Mouse (Mus musculus) 416B (cell line): ENCODE data around the gene 9130213A22Rik.
"Not testable (repeated sequence)": the region's sequence is repeated elsewhere in the genome, so short reads cannot be mapped to it uniquely, and the experiment has no call there.

ENCODE experiments used
- DNase-seq: peaks from one replicate; pipeline ENCODE4 v3.0.0; 2011; ENCODE audit warnings: low read depth

The 9130213A22Rik gene

DNA sequence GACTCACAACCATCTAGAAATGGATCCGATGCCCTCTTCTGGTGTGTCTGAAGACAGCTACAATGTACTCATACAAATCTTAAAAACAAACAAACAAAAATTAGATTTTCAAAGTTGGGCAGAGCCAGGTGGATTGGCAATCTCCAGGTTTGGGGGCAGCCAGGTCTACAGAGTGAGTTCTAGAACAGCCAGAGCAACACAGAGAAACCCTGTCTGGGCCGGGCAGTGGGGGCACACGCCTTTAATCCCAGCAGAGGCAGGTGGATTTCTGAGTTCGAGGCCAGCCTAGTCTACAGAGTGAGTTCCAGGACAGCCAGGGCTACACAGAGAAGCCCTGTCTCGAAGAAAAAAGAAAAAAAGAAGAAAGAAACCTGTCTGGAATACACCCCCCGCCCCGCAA is 28.5 kb downstream of the 9130213A22Rik start:
- not testable (repeated sequence) for DNase-seq

DNA sequence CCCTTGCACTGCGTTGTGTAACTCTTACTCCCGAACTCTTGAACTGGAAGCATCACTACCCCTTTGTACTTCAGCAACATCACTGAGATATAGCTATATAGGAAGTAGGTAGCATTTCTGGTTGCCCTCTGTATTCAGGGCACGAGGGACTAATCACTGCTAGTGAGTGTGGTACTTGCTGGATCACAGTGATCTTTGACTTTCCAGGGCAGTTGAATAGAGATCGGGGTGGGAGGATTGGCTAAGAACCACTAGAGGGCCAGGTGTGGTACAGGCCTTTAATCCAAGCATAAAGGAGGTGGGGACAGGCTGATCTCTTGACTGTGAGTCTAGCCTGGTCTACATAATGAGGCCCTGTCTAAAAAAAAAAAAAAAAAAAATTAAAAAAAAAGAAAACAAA is 29.5 kb downstream of the 9130213A22Rik start:
- peak; percentile 41 for DNase-seq

DNA sequence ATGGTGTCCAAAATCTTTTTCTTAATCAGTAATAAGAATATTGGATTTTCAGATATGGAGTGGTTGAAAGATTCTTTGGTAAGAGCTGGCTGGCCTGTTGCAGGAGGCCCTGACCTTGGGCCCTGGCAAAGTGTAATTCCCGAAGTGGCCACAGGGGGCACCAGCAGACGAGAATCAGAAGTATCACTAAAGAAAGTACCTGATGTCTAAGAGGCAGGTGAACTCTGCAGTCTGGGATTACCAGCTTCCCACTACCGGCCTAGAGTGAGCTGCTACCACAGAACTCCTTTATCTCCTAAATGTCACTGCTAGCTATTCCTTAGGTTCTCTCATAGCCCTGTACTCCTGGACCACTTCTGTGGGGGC is 30.0 kb downstream of the 9130213A22Rik start:
- peak; percentile 77 for DNase-seq

DNA sequence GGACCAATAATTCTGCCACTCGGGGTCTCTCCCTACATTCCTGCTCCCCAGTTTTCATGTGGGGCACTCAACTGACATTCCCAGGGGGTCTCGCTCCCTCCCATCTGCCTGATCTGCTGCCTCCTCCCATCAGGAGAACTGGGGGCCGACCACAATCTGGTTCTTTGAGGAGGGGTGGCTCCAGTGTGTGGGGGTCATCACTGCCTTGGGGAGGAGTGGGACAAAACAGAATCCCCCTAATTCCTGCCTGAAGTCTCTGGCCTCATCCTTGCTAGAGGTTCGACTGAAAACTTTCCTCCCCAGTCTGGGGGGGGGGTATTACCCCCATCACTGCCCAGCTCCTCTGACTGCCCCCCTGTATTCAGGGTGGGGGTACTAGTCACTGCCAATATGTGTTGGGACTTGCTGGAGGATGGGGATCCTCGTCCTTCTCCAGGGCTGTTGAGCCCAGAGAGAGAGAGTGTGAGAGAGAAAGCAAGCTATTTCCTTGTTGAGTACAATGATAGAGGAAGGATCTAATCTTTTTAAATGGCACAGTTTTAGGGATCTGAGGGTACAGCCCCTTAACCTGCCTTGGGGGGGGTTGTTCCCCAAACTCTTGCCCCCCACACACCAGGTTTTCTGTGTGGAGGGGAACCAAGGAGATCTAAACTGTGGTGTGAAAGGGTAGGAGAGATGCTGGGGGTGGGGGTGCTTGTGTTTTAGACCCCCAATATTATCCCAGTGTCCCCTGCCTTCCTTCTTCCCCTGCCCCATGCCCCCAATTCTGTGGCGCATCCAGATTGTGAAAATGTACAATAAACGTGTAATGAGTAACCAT is 30.6 kb downstream of the 9130213A22Rik start:
- DNase-seq, result no peak

DNA sequence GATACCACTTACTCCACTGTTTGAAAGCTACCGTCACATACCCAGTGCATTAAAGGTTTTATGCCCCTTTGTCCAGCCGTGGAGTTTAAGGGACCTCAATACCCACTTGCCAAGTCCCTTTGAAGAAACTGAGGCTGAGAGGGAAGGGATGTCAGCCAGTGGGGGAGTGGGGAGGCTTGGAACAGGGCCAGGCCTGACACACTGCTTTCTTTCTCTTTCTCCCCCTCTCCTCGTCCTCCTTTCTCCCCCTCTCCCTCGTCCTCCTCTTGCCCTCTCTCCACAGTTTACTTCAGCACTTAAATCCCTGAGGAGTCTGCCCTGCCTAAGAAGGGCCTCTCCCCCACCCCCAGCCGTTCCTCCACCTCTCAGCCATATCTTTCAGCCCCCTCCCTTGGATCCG is 32.0 kb downstream of the 9130213A22Rik start:
- DNase-seq, result no peak

DNA sequence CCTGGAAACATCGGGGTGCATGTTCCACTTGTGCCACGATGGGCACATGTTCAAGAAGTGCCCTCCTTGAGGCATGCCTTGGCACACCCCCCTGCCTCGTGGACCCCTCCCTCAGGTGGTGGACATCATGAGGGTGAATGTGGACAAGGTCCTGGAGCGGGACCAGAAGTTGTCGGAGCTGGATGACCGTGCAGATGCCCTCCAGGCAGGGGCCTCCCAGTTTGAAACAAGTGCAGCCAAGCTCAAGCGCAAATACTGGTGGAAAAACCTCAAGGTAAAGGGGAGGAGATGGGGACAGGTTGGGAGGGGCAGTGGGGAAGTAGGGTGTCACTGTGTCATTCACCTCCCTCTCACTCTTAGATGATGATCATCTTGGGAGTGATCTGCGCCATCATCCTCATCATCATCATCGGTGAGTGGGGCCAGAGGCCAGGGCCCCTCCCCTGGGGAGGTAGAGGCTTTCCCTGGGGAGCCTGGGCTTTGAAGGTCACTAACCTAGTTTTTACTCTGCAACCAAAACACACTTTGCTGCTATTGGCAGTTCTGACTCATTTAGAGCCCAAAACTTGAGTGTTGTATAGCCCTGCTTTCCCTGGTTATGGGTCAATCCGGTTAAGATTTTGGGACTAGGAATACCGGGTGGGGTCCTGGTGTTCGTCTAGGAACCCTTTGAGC is 32.6 kb downstream of the 9130213A22Rik start:
- no peak for DNase-seq

DNA sequence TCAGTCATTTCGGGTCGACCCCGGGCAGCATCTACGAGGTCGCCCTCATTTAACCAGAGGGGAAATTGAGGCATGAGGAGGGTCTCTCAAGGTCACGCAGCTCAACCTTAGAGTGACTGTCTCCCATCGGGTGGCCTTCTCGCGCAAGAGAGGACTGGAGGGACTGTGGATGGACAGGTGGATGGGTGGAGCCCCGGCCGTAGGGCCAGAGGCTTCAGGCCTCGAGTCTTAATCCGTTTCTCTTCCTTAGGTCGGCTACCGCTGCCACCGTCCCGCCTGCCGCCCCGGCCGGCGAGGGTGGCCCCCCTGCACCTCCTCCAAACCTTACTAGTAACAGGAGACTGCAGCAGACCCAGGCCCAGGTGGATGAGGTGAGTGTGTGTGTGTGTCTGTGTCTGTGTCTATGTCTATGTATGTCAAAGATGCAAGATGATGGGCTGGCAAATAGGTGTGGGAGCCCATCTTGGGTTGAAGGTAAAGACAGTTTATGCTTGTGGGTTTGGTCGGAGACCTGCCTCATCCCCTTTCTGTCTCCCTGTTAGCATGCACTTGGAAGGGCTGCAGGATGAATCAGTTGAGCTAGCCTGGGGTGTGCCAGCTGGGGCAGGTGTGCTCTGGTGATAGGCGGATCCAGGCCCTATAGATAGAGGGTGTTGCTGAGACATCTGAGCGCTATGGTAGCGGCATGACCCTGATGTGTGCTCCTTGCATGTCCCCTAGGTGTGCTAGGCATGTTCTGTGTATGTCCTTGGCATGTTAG is 33.4 kb downstream of the 9130213A22Rik start:
- peak; percentile 31 for DNase-seq

DNA sequence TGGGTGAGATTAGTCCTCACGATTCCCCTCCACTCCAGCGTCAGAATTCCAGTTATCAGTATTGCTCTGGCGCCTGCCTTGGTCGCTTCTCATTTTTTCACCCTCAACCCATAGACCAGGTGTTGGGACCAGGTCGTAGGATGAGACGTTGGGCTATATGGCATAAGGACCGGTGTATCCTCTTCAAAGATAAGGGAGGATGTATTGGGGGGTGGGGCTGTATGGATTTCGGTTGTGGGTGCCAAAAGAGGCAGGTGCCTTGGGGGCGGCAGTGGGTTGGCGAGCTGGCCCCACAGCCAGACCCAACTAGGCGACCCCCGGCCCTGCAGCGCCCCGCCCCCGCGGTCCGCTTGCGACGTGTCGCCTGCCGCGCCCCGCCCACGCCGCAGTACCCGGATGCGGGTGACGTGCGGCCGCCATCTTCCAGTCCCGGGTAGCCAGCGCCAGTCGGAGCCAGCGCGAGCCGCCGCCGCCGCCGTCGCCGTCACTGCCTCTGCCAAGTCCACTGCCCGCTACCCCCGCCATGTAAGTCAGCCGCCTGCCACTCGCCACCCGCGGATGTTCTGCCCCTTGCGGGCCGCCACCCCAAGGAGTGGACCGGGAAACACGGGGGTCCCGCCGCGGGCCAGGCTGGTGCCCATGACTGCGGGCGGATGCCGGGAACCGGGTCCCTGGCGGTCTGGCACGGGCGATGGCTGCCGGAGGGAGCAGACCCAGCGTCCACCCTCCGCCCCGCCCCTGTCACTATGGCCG is 34.1 kb downstream of the 9130213A22Rik start, which contains the start of gene Vamp2:
TSS of gene Vamp2 (plus strand) at position 388 of the 753 bp plus-strand sequence.
- peak; percentile 78 for DNase-seq

DNA sequence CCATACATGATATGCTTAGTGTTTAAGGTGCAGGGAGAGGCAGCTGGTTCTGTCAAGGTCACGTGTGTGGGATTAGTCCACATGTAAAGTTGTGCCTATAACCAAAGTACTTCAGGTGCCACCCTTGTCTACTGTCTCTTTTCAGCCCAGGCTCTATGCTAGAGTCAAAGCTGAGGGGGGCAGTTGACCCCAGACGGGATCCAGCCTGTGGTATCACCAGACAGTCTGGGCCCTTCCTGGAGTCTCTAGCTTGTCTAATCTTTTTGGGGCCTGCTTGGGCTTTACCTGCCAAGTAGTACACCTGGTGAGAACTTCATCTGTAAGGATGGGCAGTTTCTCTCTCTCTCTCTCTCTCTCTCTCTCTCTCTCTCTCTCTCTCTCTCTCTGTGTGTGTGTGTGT is 34.8 kb downstream of the 9130213A22Rik start:
- no peak for DNase-seq

DNA sequence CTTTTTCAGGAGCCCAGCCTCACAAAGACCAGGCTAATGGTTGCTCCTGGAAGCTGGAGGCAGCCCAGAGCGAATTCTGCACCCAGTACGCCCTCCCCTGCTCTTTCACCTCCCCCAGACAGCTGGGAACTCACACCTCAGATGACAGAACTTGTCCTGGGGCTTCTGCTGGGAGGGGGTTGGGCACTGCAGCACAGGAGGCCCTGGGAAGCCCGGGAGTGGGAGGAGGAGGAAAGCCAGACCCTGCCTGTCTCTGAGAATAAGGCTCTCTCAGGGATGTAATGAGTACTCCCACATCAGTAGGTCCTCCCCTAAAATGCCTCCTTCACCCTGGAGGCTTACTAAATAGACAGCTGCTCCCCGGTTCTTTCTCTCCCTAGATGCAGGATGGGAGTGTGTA is 35.3 kb downstream of the 9130213A22Rik start:
- no peak for DNase-seq

DNA sequence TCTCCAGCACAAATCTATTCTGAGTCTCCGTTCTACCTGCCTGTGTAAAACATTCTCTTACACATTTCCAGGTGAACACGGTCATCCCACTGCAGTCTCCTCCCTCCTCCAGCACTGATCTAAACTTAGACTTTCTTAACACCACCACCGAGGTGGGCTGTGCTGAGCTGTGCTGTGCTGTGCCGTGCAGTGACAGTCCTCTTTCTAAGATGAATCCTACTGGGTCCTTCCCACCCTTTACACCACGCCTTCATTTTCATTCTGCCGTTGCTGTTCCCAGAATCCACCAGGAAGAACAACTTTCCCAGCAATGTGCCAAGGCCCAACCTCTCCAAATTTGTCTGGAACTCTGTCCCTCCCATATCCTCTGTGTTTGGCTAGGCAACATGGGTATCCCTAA is 36.0 kb downstream of the 9130213A22Rik start:
- DNase-seq, result no peak

DNA sequence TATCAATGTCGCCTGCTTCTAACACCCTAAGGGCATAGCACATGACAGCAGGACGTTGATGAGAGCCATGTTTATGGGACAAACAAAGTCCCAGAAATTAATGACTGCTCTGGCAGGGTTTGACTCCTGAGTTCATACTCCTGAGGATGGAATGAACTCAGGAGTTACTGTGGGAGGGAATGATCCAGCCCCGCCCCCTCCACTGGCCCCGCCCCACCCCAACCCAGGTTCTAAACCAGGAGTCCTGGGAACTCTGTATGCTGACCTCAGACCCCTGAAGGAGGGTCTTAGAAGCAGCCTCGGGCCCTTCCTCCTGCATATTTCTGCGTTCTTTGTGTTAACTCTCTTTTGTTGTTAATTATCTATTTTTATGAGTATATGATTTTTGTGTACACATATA is 36.8 kb downstream of the 9130213A22Rik start:
- no peak for DNase-seq

DNA sequence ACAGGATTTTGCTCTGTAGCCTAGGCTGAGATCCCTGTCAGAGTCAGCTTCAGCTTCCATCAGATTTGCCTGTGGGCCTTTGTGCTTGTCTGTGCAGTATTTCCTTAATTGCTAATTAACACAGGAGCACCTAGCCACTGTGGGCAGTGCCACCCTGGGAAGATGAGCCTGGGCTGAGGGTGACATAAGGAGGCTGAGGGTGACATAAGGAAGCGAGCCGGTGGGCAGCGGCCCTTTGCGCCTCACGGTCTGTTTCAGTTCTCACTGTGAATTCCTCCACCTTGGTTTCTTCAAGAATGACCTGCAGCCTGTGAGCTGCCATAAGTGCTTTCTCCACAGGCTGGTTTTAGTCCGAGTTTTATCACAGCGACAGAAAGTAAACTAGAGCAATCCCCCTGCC is 40.8 kb downstream of the 9130213A22Rik start:
- no peak for DNase-seq

DNA sequence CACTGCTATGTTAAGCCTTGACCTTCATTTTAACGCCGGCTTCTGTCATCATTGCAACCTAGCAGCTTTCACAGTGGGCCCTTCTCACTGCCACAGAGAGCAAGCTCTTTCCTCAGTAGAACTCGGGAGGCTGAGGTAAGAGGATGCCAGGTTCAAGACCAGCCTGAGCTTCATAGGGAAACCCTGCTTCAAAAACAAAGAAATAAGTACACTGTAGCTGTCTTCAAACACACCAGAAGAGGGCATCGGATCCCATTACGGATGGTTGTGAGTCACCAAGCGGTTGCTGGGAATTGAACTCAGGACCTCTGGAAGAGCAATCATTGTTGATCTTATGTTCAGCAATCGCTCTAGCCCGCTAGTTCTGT is 41.5 kb downstream of the 9130213A22Rik start:
- no peak for DNase-seq

DNA sequence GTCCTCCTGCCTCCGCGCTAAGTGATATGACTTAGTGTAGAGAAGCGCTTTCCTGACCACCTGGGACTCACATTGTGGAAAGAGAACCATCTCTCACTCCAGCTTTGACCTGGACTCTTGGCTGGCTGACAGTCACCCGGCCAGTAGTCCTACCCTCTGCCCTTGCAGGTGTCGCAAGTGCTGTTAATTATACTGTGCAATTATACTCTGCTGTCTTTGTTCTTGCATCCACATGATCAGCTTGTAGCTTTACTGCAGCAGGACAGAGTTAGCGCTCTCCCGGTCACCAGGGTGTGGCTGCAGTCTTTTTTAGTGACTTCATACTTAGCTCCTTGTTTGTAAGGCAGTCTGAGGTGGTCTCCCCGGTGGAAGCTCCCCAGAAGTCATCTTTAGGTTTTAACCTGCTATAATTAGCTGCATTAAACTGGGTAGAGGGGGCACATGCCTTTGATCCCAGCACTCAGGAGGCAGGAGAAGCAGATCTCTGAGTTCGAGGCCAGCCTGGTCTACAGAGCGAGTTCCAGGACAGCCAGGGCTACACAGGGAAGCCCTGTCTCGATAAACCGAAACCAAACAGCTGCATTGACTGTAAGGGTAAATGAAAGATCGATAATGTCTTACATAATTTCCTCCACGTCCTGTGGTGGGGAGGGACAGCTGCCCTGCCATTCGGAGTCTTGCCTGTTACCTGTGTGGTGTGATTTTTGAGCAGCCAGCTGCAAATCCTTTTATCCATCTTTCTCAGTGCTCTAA is 42.1 kb downstream of the 9130213A22Rik start:
- DNase-seq, result no peak

DNA sequence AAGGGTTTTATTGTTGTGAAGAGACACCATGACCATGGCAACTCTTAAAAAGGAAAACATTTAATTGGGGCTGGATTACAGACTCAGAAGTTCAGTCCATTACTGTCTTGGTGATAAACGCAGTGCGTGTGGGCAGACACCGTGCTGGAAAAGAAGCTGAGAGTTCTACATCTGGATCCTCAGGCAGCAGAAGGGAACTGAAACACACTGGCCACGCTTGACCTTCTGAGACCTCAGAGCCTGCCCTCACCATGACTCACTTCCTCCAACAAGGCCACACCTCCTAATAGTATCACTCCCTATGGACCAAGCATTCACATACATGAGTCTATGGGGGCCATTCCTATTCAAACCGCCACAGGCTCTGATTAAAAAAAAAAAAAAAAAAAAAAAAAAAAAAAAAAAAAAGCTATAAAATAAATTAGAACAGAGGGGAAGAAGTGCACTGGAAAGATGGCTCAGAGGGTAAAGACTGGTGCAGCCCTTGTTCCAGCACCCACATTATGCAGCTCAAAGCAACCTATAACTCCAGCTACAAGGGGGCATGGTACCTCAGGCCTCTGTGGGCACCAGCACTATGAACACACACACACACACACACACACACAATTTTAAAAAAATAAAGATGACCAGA is 43.5 kb downstream of the 9130213A22Rik start:
- peak; percentile 93 for DNase-seq

DNA sequence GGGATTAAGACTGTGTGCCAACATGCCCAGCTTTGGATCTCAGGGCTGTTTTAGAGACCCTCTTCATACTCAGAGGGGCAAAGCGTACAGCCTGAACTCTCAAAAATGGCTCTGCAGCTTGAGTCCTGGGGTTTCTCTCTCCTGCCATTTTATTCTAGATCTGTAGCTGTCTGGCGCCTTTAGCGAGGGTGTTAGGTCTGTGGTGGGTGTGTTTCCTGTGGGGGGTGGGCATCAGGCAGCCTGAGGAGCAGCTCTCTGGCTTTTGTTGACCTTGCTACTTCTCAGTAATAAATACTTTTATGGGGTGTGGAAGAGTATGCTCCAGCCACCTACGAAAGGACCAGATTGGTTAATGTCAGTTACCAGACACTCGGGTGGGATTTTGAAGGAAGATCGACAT is 44.3 kb downstream of the 9130213A22Rik start:
- DNase-seq, result peak; percentile 20

DNA sequence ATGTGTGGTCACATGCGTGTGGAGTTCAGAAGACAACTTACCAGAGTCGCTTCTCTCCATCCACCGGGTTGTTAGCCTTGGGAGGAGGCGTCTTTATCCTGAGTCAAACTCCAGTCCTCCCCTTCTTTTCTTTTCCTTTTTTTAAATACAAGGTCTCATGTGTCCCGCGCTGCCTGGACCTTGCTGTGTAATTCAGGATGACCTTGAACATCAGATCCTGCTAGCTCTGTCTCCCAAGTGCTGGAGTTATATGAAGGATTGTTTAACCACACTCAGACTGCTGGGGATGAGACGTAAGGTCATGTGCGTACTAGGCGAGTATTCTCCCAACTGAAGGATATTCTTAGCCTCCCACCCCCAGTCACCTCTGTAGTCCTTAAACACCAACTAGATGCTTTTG is 45.1 kb downstream of the 9130213A22Rik start:
- no peak for DNase-seq

DNA sequence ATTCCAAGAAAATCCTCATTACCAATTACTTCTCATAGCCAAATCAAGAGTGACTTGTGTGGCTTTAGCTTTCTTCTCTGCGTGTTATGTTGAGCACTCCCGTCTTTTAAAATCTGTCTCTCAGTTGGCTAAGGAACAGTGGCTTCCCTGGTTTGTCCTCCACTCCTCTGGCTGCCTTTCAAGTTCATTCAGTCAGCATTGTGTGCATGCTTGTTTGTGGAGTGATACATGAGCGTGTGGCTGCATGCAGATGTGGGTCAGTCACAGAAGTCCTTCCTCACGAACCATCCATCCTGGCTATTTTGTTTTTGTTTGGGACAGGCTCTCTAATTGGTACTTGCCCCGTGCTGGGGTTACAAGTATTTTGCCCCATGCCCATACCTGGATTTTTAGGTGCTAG is 45.8 kb downstream of the 9130213A22Rik start:
- no peak for DNase-seq

DNA sequence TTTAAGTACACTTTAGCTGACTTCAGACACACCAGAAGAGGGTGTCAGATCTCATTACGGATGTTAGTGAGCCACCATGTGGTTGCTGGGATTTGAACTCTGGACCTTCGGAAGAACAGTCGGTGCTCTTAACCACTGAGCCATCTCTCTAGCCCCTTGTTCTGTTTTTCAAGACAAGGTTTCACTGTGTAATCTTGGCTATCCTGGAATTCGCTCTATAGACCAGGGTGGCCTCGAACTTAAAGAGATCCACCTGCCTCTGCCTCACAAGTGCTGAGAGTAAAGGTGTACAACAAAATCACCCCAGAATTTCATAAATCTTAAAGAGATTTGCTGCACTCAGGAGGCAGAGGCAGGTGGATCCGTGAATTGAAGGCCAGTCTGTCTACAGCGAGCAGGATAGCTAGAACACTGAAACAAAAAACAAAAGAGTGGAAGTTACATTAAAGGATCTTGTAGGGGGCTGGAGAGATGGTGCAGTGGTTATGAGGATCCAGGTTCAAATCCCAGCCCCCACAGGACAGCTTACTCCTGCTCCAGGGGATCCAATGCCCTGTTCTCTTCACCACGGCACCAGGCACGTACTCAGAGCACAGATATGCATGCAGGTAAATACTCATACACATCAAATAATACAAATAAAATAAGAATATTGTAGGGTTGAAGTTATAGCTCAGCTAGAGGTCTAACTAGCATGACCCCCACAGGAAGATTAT is 46.5 kb downstream of the 9130213A22Rik start:
- DNase-seq, result peak; percentile 54
